Mouse (Mus musculus) MN1 (cell line): ENCODE data around the gene Odf3l2.

Experiments used
- DNase-seq: peaks from one replicate; pipeline ENCODE4 v3.0.0-alpha.2; 2016; ENCODE audit warnings: low spot score

Gene Odf3l2

DNA sequence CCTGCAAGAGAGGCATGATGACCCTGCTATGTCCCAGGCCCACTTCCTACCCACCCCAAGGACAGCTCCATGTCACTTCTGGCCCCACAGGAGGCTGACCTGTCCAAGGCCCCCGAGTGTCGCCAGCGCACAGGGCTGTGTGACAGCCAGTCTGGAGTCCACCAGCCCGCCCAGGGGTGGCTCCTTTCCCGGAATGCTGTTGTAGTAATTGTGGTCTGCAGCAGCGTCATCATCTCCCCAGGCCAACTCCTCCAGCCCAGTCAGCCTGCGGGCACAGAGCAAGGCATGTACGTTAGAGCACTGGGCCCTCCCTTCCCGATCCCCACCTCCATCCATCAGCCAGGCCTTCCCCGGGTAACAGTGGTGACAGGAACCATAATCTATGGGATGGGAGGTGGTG is 19.4 kb downstream of the Odf3l2 start:
- DNase-seq = no peak

DNA sequence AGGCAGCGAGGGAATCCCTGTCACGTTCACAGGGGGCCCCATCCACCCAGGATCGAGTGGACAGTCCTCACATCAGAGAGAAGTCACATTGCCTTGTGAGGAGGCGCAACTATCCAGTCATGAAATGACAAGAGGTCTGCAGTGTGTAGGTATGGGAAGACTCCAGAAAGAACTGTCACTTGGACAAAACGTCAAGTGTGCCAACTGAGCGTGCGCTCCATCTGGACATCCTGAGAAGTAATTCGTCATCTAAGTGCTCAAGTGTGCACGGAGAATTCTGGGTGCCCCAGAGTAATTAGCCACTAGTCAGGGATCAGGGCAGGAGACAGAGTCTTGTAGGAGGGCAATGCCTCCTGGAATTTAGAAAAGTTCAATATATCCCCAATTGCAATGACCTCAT is 20.1 kb downstream of the Odf3l2 start:
- DNase-seq = no peak

DNA sequence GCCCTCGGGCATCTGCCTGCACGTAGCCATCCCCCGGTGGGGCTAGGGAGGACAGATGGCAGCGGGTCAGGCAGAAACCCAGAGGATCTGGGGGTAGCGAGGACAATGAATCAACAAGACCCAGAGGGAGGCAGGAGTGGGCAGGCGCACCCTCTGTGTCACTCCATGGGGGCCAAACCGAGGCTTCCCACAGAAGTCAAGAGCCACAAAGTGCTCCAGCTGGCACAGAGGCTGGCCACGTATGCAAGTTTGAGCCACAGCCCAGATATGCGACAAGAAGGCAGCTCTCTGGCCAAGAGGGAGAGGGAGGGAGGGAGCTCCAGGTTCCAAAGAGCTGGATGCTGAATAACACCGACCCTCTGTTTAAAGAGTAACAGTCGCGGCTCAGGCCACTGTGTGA is 21.6 kb downstream of the Odf3l2 start:
- DNase-seq = no peak

DNA sequence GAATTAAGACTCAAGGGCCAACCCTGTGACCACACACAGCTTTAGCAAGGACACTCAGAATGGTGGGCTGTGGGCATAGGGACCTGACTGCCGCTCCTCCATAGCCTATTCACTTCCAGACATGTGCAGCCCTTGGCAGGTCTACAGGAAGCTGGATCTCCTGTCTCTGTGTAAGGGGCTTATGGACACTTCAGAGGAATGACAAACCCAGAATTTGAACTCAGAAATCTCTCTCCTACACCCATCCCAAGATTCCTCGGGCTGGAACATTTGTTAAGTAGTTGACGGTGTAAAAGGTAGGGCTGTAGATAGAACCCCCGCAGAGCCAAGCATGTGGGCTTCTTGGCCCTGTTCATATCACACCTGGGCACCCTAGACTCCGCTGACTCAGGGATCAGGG is 29.2 kb downstream of the Odf3l2 start:
- DNase-seq = no peak

DNA sequence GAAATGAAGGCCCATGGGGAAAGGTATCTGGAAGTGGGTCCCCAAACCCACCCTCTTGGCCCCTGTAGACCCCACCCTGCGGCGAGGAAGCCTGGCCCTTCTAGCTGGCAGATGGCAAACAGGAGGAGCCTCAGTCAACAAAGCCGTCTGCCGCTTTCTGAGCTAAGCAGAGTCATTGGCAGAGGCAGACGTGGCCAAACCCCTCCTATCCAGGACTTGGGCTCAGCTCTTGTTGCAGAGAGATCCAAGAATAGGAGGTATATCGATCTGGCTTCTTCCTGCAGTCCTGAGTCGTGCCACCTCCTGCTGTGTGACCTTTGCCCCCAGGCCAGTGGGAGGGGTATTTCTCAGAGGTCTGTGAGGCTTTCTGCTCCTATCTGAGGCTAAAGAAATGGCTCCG is 29.7 kb downstream of the Odf3l2 start:
- DNase-seq = no peak

DNA sequence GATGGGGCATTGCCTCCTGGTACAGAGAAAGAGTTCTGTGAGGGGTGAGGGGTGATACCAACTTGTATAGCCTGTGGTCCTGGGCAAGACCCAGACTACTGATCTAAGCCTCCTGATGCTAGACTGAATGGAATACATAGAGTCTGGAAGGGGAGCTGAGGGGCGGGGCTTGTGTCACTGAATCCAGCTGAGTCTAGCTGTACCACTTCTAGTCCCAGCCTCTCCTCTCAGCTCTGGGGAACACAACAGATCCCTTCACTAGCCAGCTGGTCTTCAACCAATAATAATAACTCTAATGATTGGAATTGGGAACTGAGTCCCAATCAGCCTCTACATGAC is 31.3 kb downstream of the Odf3l2 start:
- DNase-seq = no peak

DNA sequence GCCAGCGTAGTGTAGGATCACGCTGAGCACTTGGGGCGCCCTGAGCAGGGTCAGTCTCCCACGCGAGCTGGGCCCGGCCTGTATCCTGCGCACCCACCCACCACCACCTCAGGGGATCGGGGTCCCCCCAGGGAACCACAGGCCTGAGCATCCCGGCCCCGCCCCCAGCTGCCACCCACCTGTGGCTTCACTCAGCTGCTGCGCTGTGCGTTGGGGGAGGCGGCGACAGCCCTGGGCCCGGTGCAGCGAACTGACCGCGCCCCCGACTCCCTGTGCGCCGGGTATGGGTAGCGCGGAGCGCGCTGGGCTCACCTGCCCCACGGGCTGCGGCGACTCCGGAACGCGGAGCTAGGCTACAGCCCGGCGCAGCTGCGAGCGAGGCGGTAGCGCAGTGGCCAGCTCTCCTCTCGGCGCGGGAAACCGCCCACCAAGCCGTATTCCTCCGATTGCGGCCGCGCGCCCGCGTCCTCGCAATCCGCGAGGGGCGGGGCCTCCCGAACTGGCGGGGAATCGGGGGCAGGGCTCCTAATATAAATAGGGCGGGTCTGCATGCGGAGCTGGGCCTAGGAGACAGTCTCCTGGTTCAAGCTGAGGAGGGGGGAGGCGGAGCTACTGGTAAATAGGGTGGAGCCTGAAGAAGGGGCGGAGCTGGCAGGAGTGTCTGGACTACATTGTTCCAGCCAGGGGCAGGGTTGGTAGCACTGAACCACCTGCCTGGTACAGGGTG is 31.8 kb downstream of the Odf3l2 start, which contains the start of gene C2cd4c:
C2cd4c (minus strand) TSS at position 448 of the 727 bp plus-strand sequence.
- DNase-seq = no peak

DNA sequence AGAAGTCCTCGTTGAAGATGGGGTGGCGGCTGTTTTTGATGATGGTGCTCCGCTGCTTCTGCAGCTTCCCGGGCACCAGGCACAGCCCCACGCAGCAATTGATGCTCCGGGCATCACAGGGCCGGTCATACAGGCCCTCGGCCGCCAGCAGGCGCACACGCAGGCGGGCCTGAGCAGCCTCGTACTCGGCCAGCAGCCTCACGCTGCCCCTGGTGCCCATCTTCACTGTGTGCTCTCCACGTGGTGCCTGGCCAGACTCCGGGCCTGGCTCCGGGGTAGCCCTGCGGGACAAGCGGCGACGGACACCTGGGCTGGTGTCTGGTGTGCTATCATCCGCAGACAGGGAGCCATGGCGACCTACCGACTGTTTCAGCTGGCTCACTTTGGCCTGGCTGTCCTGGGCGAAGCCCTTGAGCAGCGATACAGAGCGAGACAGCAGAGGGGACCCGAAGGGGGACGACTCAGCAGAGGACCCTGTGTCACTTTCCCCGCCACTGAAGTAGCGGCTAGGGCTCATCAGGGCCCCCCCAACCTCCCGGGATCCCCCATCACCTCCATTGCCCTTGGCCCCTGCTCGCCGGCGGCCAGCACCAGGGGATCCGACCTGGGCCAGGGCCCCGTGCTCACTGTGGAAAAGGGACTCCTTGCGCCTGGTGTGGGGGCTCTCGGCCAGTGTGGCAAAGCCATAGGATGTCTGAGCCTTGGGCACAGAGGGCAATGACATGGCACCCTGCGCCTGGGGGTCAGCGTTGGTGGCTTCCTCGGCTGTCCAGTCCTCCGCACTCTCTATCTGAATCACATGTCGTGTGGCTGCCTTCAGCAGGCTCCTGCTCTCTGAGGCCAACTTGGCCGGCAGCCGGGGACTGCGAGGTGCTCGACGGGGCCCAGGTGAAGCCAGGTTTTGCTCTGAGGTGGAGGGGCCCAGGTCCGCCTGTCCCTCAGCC is 33.1 kb downstream of the Odf3l2 start:
- DNase-seq = no peak

DNA sequence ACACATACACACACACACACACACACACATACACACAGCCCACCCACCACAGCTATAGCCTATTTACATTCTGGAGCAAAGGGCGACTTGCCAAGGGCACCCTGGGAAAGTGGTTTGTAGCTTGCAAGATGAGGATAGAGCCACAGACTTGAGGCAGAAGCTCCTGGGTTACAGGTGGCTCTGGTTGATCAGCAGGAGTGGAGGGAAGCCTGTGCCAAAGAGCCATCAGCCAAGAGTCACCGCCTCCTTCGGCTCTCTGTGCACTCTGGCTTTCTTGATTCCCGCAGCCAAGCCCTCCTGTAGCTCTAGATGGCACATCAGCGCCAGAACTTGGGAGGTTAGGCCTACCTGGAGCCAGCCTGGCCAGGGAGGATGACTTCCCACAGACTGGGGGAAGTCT is 34.2 kb downstream of the Odf3l2 start:
- no peak for DNase-seq

DNA sequence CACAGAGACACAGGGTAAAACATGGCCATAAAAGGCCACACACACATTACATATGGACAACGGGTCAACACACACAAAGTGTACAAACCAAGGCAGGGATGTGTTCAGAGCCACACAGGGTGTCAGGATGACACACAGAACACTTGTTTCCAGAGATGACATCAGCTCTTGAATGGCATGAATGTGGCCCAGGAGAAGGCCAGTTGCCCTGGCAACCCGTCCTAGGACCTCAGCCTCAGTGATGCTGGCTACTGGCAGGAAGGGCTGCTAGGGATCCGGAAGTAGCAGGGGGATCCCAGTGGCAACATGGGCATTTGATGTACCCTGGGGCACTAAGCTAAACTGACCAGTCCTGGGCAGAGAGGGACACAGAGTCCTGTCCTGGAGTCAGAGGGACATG is 36.3 kb downstream of the Odf3l2 start:
- peak; percentile 68 for DNase-seq

DNA sequence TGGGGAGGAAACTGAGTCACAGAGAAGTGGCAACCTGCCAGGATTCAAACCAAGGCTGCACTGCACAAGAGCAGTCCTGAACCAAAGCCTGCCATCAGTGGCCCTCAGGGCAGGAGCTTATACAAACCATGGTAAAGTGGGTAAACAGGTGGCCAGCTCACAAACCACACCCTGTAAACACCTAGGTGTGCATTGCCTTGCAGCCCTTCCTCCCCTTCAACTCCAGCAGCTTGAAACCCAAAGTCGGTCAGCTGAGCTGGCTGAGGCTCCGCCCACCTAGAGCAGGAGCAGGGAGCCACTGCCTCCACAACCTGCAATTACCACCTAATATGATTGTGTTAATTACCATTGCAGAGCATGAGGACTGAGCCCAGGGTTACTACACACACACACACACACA is 37.6 kb downstream of the Odf3l2 start:
- no peak for DNase-seq

DNA sequence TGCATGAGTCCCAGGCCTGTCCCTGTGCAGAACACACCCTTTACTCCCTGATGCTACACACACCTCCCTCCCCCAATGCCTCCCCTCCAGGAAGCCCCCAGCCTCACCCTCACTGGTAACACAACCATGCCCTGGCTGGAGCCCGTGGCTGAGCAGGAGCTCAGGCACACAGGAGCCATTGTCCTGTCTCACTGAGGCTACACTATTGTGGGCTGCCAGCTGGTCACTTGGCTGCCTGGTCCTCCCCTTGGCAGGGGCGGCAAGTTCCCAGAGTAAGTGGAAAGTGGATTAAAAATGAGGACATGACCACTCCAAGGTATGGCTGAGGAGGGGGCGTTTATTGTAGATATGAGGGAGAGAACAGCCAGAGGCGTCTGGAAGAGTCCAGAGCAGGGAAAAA is 39.0 kb downstream of the Odf3l2 start:
- DNase-seq = no peak

DNA sequence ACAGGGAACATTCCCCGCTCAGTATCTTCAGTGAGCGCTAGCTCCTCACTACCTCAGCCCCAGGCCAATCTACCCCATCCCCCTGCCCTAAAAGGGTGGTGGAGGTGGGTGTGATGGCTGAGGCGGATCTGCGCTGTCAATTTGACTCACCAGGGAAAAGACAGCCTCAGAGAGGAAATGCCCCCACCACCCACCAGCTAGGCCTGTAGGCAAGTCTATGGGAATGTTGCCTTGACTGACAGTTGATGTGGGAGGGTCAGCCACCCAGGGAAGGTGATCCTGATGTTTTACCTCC is 47.7 kb downstream of the Odf3l2 start:
- DNase-seq = no peak

DNA sequence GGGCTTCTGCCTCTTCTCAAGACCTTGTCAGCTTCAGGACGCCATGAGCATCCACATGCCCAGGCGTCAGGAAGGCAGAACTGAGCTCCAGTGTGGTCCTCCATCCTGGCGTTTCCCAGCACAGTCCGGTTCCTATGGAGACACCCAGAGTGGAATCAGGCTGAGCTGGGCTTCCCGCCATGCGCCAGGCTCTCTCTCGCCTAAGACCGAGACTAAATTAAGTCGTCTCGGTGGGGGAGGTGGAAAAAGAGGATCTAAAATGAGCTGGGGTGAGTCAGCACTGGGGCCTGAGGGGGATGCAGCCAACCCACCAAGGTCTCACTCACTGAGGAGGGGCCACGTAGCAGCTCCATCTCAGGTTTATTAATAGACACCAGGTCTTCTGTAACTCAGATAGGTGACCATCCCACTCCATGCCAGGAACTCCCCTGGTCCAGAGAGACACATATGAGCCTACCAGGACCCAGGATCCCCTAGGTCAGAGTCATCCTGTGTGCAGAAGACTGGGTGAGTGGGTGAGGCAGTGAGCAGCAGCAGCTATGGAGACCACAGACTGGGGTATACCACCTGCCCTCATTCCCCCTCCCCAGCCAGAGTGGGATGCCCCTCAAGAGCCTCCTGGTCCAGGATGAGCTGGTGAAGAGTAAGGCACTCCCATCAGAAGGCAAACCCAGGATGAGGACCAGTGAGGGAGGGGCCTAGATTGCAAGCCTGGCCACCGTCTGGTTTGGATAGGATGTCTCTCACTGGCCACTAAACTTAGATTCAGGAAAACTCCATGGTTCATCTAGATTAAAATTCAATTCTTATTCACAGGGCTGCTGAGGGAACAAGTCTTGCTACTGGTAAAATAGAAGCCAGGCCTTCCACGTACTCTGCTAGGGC is 48.2 kb downstream of the Odf3l2 start:
- no peak for DNase-seq

DNA sequence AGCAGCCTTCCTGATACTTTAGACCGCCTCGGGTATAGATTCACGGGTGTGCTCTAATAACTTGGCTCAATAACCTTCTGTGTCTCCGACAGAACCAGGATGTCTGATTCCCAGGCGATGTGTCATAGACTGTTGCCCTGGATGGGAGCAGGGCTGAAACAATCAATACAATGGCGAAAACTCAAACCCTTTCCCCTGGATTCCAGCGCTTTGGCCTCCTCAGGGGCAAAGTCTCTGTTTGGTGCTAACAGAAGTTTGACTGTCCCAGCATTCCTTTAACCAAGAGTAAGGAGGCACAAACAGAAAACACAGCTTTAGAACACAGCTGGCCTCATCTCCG is 50.0 kb downstream of the Odf3l2 start:
- DNase-seq = no peak

DNA sequence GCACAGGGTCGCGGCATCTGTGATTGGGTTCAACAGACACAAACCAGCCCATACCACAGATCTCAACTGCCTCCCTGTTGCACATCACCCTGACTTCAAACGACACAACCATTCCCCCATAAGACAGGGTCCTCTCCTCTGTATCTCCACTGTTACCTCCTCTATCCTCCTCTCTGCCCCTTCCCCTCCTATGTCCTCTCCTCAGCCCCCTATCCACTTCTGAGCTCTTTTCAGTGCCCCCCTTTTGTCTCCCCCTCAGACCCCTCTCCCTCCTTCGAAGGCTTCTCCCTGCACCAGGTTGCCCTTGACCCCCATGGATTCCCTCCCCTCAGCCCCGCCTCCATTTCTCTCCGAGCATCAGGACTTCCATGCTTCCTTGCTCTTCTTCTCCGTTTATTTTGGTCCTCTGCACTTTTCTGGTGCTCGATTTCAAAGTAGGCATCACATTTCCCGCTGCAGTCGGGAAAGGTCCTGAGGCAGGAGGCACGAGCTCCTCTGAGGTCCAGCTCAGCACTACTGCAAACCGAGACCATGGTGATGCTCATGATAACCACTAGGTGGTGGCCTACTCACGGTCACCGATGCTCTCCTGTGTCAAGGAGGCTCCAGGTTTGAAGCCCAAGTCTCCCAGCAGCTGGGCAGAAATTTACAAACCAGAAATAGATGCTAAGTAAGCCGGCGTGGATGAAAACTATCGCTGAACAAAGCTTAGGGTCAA is 50.5 kb downstream of the Odf3l2 start:
- DNase-seq = peak; percentile 90

DNA sequence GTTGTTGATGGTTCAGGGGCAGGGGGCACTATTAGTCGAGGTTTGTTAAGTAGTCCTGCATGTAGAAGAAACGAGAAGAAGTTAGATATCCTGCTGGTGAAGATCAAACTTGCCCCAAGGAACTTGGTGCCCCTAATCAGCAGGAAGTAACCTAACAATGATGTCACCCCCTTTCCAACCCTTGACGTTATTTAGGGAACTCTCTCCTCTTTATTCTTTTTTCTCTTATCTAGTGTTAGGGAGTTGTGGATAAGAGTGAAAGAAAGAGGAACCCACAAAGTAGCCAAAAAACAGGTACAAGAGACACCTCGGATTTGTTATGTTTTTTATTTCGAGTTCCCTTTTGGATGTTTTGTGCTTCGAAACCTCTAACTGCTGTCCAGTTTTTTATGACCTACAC is 51.4 kb downstream of the Odf3l2 start:
- no peak for DNase-seq

DNA sequence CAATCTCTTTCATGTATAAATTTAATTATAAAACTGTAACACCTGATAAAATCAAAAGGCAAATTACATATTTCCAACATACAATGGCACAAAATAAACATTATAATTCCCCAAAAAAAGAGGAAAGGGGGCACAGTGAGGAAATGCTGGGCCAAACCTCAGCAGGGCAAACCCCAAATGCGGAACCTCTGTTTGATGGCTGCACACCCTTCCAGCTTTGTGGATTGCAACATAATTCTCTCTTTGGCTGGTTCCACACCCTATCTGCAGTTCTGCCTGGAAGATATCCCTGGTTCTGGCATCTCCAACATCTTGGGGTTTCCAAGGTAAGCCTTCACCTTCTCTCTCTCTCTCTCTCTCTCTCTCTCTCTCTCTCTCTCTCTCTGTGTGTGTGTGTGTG is 54.8 kb downstream of the Odf3l2 start:
- DNase-seq = no peak
